Mouse (Mus musculus): ENCODE results near the gene Iqcf4.

- no peak for TF ChIP-seq MYOG (IDR thresholded peaks at IDR 0.05; ENCODE audit: control insufficient read depth in 1 of 3, insufficient read depth in 1 of 3, insufficient read length in 2 of 3, low read depth in 2 of 3)
- no peak for TF ChIP-seq USF1 (IDR thresholded peaks at IDR 0.05; ENCODE audit: low read depth)
- no peak for TF ChIP-seq REST (IDR thresholded peaks at IDR 0.05; ENCODE audit: insufficient read depth, insufficient read length)
- TF ChIP-seq POLR2A (IDR thresholded peaks at IDR 0.05; ENCODE audit: insufficient read length, low read depth): no peak
- no peak for TF ChIP-seq MAX (IDR thresholded peaks at IDR 0.05; ENCODE audit: low read depth)
Measured at GRCm38 (mm10) chr9:106600546-106600945, 29.8 kb upstream of the Iqcf4 start.
